Mouse (Mus musculus) kidney, embryonic 16.5 days (tissue): ENCODE results near the gene Mdm4. TPM values are rescaled to one million over a fixed set of nuclear protein-coding genes. Genes with fewer than 3 reads are reported as not detected.
"Not testable (repeated sequence)": the region's sequence is repeated elsewhere in the genome, so short reads cannot be mapped to it uniquely, and the experiment has no call there.

Source experiments
- ATAC-seq: fragments of 200-750 bp; cut with Nextera tagmentation; 2 replicates; pipeline ENCODE4 v1.8.0; 2017; ENCODE audit warnings: moderate TSS enrichment; ENCODE audit not compliant: low FRiP score, low TSS enrichment
- H3K27ac ChIP-seq: fragments of 300-500 bp; sonication (generic); 2 replicates; pipeline ENCODE4 v1.5.1; 2014; ENCODE audit warnings: low read length
- H3K27me3 ChIP-seq: fragments of 300-500 bp; sonication (generic); 2 replicates; pipeline ENCODE4 v1.6.1; 2014; ENCODE audit warnings: low read length, control low read depth, mixed read lengths; ENCODE audit not compliant: insufficient read depth
- H3K36me3 ChIP-seq: fragments of 300-500 bp; sonication (generic); 2 replicates; pipeline ENCODE4 v1.6.1; 2014; ENCODE audit warnings: low read length, control low read depth, mixed read lengths; ENCODE audit not compliant: insufficient read depth
- H3K4me1 ChIP-seq: fragments of 300-500 bp; sonication (generic); 2 replicates; pipeline ENCODE4 v1.6.1; 2014; ENCODE audit warnings: low read length, control low read depth, mixed read lengths; ENCODE audit not compliant: insufficient read depth
- H3K4me2 ChIP-seq: fragments of 300-500 bp; sonication (generic); replicated peaks from 2 replicates; pipeline ENCODE4 v1.6.1; 2014; ENCODE audit warnings: low read depth, low read length
- H3K4me3 ChIP-seq: fragments of 300-500 bp; sonication (generic); 2 replicates; pipeline ENCODE4 v1.5.1; 2014; ENCODE audit warnings: mild to moderate bottlenecking, low read length
- H3K9ac ChIP-seq: fragments of 300-500 bp; sonication (generic); replicated peaks from 2 replicates; pipeline ENCODE4 v1.6.1; 2014; ENCODE audit warnings: low read length
- H3K9me3 ChIP-seq: fragments of 300-500 bp; sonication (generic); 2 replicates; pipeline ENCODE4 v1.6.1; 2016; ENCODE audit warnings: low read length, control low read depth
- WGBS: fragments of 180-500 bp; shearing (Covaris S2); extraction: QIAGEN DNeasy Blood & Tissue Kit; methylation state at CpG from one replicate; pipeline ENCODE4 v1.1.7; 2014; 5-methylcytosine and 5-hydroxymethylcytosine counted together
- polyA plus RNA-seq: library from polyadenylated mRNA; unstranded; fragments of >200 nt; fragmentation: Nextera tagmentation; extraction: Ambion mirVana; gene quantifications from 2 replicates; pipeline ENCODE4 v1.2.1, GENCODE M21; 2015

Gene Mdm4
- polyA plus RNA-seq, 1 experiment from 2014 or later: 27.2 TPM

DNA sequence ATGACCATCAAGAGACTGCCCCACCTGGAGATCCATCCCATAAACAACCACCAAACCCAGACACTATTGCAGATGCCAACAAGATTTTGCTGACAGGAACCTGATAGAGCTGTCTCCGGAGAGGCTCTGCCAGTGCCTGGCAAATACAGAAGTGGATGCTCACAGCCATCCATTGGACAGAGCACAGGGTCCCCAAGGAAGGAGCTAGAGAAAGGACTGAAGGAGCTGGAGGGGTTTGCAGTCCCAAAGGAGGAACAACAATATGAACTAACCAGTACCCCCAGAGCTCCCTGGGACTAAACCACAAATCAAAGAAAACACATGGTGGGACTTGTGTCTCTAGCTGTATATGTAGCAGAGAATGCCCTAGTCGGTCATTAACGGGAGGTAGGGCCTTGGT, 6.6 kb downstream of the Mdm4 start:
- peak overlapping the region; percentile 60; the same call in 1 of the 2 replicates for H3K4me2 ChIP-seq
- H3K9me3 ChIP-seq, H3K4me1 ChIP-seq, H3K9ac ChIP-seq, H3K4me3 ChIP-seq, H3K27me3 ChIP-seq, H3K27ac ChIP-seq, ATAC-seq, H3K36me3 ChIP-seq: not testable (repeated sequence)
- 95% methylated on average over 3 of the region's 3 CpGs for WGBS

DNA sequence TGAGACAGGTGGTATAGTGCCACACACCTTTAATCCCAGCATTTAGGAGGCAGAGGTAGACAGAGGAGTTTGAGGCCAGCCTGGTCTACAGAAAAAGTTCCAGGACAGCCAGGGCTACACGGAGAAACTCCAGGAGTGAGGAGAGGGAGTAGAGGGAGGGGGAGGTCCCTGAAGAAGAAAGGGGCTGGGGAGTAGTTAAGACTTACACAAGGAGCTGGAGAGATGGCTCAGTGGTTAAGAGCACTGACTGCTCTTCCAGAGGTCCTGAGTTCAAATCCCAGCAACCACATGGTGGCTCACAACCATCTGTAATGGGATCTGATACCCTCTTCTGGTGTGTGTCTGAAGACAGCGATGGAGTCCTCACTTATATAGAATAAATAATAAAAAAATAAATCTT, 8.4 kb downstream of the Mdm4 start:
- H3K9me3 ChIP-seq, H3K27ac ChIP-seq, ATAC-seq, H3K4me3 ChIP-seq, H3K27me3 ChIP-seq, H3K4me2 ChIP-seq, H3K4me1 ChIP-seq, H3K9ac ChIP-seq: not testable (repeated sequence)
- WGBS: 98% methylated on average over 2 of the region's 2 CpGs
- H3K36me3 ChIP-seq: peaks cover 12% of the 10 kb centered on the region

DNA sequence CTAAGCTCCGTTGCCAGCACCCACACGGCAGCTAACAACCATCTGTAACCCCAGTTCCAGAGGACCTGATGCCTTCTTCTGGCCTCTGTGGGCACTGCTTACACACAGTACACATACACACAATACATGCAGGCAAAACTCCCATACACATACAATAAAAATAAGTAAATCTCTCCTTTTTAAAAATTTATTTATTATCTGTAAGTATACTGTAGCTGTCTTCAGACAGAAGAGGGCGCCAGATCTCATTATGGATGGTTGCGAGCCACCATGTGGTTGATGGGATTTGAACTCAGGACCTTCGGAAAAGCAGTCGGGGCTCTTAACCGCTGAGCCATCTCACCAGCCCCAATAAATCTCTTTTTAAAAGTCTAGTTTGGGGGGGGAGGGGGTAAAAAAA, 9.0 kb downstream of the Mdm4 start:
- Histone ChIP-seq H3K4me2 (no peak overlapping the region), H3K9ac (no peak overlapping the region), H3K36me3 (peaks cover 16% of the 10 kb centered on the region), H3K27ac (no peak overlapping the region), H3K4me3 (no peak overlapping the region), H3K9me3 (no peaks in the 10 kb centered on the region), H3K27me3 (no peaks in the 10 kb centered on the region), H3K4me1 (peaks cover 5% of the 10 kb centered on the region; the same call in 1 of the 2 replicates)
- no peak for ATAC-seq
- 93% methylated on average over 7 of the region's 7 CpGs for WGBS

- Histone ChIP-seq H3K4me2 (no peak overlapping the region), H3K4me3 (no peak overlapping the region), H3K27ac (no peak overlapping the region), H3K36me3 (peaks cover 19% of the 10 kb centered on the region), H3K27me3 (no peaks in the 10 kb centered on the region), H3K9me3 (no peaks in the 10 kb centered on the region), H3K4me1 (peaks cover 5% of the 10 kb centered on the region; the same call in 1 of the 2 replicates), H3K9ac (no peak overlapping the region)
- WGBS: 64% methylated on average over 3 of the region's 3 CpGs
- ATAC-seq: no peak
Observed at GRCm38 (mm10) chr1:133020137-133020894, 10.0 kb downstream of the Mdm4 start.

DNA sequence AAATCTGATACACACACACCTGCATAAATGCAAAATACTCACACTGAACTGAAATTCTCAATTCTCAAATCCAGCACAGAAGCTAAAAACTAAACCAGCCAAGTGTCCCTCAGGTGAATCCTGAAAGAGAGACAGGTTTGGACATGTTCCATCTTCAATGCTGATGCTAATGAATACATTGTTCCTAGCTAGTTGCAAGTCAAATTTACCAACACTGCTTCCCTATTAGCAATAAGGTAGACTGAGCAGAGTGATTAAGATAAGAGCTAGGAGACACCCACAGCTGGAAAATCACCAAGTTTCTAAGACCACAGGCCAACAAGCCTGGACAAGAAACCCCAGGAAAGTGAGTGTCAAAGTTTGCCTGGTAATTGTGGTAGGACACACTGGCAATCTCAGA, 11.0 kb downstream of the Mdm4 start:
- no peak overlapping the region for H3K4me2 ChIP-seq
- H3K36me3 ChIP-seq: peaks cover 24% of the 10 kb centered on the region
- no peak overlapping the region for H3K4me3 ChIP-seq

DNA sequence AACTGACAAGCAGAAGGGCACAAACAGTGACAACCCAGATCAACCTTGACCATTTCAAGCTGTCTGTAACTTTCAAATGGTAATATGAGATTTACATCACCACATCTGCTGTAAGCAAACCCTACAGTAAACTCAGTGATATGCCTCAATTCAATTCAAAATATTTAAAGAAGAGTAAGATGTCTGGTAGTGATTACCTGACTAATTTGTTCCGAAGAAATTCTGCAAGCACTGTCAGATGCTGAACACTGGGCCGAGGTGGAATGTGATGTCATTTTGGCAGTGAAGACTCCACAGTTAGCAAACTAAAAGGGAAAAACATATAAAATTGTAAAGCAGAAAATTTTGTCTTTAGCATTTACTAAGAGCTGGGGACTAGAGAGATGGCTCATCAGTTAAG, 11.8 kb downstream of the Mdm4 start:
- H3K4me1 ChIP-seq: no peaks in the 10 kb centered on the region
- ATAC-seq: no peak
- H3K4me3 ChIP-seq: no peak overlapping the region
- H3K9ac ChIP-seq: no peak overlapping the region
- H3K27ac ChIP-seq: no peak overlapping the region
- H3K9me3 ChIP-seq: no peaks in the 10 kb centered on the region
- H3K36me3 ChIP-seq: peaks cover 32% of the 10 kb centered on the region
- H3K4me2 ChIP-seq: no peak overlapping the region
- 93% methylated on average over 2 of the region's 2 CpGs for WGBS
- no peaks in the 10 kb centered on the region for H3K27me3 ChIP-seq

More for the DNA sequence above, 11.0 kb downstream of the Mdm4 start:
- Histone ChIP-seq H3K27ac (no peak overlapping the region), H3K27me3 (no peaks in the 10 kb centered on the region), H3K4me1 (peaks cover 4% of the 10 kb centered on the region; the same call in 1 of the 2 replicates), H3K9me3 (no peaks in the 10 kb centered on the region), H3K9ac (no peak overlapping the region)
- ATAC-seq: no peak

DNA sequence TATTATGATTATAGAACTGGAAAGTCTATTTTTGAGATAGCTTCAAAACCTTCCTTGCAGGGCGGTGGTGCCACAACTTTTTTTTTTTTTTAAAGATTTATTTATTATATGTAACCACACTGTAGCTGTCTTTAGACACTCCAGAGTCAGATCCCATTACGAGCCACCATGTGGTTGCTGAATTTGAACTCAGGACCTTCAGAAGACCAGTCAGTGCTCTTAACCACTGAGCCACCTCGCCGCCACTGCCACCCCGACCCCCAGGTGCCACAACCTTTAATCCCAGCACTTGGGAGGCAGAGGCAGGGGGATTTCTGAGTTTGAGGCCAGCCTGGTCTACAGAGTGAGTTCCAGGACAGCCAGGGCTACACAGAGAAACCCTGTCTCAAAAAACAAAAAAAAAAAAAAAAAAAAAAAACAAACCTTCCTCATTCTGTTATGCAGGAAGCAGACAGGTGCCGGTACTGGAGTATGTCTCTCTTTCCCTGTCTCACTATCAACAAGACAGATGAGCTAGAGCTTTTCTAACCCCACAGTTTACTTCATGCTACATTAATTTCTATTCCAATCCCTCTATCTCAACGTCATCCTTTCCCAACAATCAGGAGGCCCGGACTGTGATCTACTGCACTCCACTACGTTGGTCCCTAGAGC, 13.5 kb downstream of the Mdm4 start:
- Histone ChIP-seq H3K9ac (no peak overlapping the region), H3K4me1 (no peaks in the 10 kb centered on the region), H3K4me3 (no peak overlapping the region), H3K36me3 (peaks cover 43% of the 10 kb centered on the region), H3K9me3 (no peaks in the 10 kb centered on the region), H3K27ac (no peak overlapping the region), H3K27me3 (no peaks in the 10 kb centered on the region), H3K4me2 (no peak overlapping the region)
- 83% methylated on average over 9 of the region's 9 CpGs for WGBS
- ATAC-seq: no peak

DNA sequence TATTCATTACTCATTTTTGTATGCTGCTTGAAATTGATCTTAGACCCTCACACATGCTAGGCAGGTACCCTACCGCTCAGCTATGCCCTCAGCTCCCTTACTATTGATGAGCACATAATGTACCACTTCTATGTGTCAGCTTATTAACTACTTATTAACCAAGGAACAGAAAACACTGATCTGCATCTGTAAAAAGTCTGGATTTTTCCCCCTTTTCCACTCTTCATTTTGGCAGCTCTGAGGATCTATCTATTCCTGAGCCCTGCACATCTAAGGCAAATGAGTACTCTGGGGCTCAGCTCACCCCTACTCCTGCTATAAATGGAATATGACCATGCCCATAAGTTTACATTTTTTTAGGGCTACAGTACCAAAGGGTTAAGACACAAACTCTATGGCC, 16.2 kb downstream of the Mdm4 start:
- Histone ChIP-seq H3K27me3 (no peaks in the 10 kb centered on the region), H3K27ac (no peak overlapping the region), H3K4me1 (no peaks in the 10 kb centered on the region), H3K9me3 (no peaks in the 10 kb centered on the region), H3K36me3 (peaks cover 55% of the 10 kb centered on the region), H3K4me2 (no peak overlapping the region), H3K4me3 (no peak overlapping the region), H3K9ac (no peak overlapping the region)
- no peak for ATAC-seq
- 97% methylated on average over 1 of the region's 1 CpGs for WGBS

DNA sequence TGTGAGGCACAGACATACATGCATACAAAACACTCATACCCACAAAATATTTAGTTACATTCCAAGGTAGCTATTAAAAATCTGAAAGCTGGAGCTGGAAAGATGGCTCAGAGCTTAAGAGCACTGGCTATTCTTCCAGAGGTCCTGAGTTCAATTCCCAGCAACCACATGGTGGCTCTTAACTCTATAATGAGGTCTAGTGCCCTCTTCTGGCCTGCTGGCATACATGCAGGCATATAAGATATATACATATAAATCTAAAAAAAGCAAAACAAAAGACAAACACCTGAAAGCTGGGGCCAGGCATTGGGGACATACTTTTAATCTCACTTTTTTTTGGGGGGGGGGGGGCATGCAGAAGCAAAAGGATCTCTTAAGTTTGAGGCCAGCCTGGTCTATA, 17.0 kb downstream of the Mdm4 start:
- H3K27ac ChIP-seq: no peak overlapping the region
- no peak for ATAC-seq
- H3K4me2 ChIP-seq: no peak overlapping the region
- peaks cover 58% of the 10 kb centered on the region for H3K36me3 ChIP-seq
- no peak overlapping the region for H3K4me3 ChIP-seq
- no peaks in the 10 kb centered on the region for H3K9me3 ChIP-seq
- no peak overlapping the region for H3K9ac ChIP-seq
- no peaks in the 10 kb centered on the region for H3K4me1 ChIP-seq
- no peaks in the 10 kb centered on the region for H3K27me3 ChIP-seq
